Mouse (Mus musculus) MN1 (cell line): ENCODE measurements at regions not wholly inside any gene's neighbourhood (a gene's known extent, or its start where the extent isn't known, plus 50 kb on each side); places are given as distances from the start of the nearest gene placed in this dataset.
A peak's percentile ranks its signal among the peaks of the same experiment; 100 is the strongest.

Experiments
- DNase-seq: peaks from one replicate; pipeline ENCODE4 v3.0.0-alpha.2; 2016; ENCODE audit warnings: low spot score

DNA sequence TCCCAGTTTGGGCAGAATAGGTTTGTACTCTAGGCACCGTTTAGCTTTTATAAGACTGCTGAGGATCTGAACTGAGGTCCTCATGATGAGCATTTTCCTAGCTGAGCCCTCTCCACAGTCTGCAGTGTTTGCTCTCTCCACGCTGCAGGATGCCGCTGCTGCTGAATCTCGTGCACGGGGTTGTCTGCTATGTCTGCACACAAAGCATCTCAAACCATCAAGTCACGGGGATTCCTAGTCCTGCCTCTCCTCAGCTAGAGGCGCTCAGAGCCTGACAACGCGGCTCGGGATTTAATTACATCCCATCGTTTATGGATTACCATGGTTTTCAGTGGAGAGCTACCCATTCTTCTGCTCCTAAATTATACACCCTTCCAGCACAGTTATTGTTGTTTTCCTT lies 175.6 kb downstream of the Rnf144b start:
- DNase-seq, result no peak

- no peak for DNase-seq
Measured at GRCm38 (mm10) chr13:47300486-47300885, 178.0 kb downstream of the Rnf144b start.

GRCm38 (mm10) chr13:47301070-47301469 lies 178.6 kb downstream of the Rnf144b start:
- peak; percentile 52 for DNase-seq

- DNase-seq, result no peak
Measured at GRCm38 (mm10) chr13:47309492-47309891, 187.0 kb downstream of the Rnf144b start.

DNA sequence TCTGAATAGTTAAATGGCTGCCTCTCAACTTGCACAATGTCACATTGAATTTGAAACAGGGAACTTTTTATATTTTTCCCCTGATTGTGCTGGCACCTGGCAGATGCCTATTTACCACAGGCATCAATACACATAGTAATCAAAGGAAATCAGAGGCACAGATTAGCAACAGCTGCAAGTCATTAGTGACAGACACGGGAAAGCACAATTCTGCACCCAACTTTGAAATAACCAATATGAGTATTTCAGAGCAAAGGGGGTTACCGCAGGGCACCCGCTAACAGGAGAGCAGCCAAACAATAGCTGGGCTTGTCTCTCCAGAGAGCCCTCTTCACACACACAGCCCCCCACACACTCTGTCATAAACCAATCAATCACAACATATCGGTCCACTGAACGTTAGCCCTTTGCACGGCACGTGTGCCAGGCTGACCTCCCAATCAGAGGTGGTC lies 188.3 kb downstream of the Rnf144b start:
- no peak for DNase-seq

DNA sequence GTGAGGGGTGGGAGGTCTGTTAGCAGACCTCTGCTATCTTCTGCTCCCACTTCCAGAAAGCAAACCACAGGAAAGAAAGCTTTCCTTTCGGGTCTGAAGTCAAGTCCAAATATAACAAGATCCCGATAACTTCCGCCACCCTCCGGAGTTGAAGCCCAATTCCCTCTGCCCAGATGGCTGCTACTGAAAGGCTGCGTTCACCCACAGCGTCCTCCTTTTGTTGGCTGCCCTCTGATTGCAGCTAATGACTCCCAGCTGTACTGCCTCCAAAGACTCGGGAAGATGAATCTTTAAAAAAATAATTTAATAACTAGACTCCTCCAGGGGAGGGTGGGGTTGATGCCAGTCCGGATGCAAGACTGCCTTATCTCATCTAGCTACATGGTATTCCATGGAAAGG lies 197.1 kb downstream of the Rnf144b start:
- DNase-seq, result no peak

GRCm38 (mm10) chr13:47321876-47322275 lies 199.4 kb downstream of the Rnf144b start:
- no peak for DNase-seq

DNA sequence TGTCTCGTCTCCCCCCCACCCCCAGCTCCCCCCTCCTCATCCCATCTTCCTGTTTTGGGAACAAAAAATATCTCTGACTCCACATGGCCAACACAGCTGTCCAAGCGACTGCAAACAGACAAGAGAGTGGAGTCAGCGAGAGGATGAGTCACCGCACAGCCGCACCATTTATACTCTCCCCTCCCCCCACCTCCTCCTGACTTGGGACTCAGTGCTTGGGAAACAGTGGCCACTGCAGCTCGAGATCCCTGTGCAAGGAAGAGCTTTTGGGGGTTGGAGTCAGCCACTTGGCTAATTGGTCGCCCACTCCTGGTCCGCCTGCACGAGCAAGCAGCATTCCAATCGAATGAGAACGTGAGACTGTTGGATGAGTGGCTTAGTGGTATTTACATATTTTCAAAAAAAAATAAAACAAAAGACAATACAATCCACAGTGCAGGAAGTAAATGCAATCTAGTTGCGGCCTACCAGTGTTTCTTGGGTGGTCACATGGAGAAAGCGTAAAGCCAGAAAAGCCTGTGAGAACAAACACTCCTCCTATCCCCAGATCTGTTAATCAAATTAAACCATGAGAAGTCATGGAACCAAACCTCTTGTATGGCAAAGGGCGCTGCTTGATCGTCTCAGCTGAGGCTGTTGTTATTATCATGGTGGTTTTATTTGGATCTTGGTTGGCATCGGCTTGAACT lies 213.7 kb downstream of the Rnf144b start:
- peak; percentile 82 for DNase-seq

GRCm38 (mm10) chr13:47336865-47337441 lies 214.5 kb downstream of the Rnf144b start:
- peak; percentile 7 for DNase-seq

DNA sequence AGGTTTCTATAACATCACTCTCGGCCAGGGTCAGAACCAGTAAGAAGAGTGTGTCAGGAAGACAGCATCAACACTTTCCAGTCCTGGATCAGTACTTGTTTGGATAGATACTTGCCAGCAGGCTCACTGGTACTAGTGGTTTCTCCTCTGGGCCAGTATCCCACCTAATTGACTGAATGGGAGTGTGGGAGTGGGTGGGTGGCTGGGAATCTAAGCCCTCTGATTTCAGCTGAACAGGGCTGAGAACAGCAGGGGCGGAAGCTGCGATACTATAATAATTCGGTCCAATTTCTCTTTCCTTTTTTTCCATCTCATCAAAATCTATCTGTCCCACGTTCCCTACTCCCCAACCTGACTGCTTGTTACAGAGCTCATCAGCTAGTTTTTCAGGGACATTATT lies 217.0 kb downstream of the Rnf144b start:
- no peak for DNase-seq

DNA sequence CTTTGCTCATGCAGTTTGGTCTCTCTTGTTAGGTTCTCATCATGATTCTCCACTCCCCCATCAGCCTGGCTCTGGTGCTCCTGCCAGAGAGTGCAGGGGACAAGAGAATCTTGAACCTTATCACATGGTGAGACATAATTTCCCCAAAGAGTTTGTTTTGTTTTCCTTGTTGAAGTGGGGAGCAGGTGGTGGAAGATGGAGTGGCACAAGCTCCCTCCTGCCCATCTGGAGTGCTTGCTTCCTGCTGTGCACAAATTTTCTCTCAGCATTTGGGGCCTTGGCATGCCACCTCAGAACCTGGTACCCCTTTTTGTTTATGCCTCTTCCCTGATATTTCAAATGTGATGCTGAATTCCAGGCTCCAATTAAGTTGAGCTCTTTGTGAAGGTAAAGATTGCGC lies 219.9 kb downstream of the Rnf144b start:
- no peak for DNase-seq

- DNase-seq, result no peak
Measured at GRCm38 (mm10) chr13:47345576-47345975, 223.1 kb downstream of the Rnf144b start.

GRCm38 (mm10) chr13:47347835-47348234 lies 225.4 kb downstream of the Rnf144b start:
- DNase-seq, result no peak

DNA sequence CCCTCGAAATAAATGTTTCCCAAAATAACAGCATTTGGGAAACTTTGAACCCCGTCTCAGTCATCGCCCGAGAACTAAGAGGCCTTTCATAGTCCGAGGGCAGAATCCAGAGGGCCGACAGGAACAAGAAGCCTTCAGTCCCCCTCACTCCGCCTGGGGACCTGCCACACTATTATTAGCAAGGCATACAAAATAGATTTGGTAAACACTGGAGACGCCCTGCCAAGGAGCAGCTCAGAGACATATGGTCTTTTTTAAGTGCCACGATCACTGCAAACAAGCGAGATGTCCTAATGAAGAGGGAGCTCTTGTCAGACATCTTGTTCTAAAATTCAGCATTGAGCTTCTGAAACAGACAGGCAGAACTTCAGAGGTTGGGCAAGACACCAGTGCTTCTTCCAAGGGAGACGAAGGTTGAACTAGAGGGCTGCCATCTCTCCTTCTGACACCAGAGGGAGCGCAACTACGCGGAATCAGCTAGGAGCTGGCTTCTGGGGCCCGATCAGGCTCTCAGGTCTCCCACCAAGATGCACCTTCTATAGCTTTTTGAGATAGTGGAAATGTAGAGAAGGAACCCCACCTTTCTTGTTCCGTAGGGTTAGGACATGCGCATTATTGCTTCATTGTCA lies 226.2 kb downstream of the Rnf144b start:
- DNase-seq, result peak; percentile 67

- peak; percentile 33 for DNase-seq
Measured at GRCm38 (mm10) chr13:47354446-47354845, 232.0 kb downstream of the Rnf144b start.

GRCm38 (mm10) chr13:47355169-47355568 lies 232.7 kb downstream of the Rnf144b start:
- DNase-seq, result peak; percentile 78

- no peak for DNase-seq
Measured at GRCm38 (mm10) chr13:47358986-47359385, 236.5 kb downstream of the Rnf144b start.

GRCm38 (mm10) chr13:47365776-47366175 lies 243.3 kb downstream of the Rnf144b start:
- peak; percentile 86 for DNase-seq

DNA sequence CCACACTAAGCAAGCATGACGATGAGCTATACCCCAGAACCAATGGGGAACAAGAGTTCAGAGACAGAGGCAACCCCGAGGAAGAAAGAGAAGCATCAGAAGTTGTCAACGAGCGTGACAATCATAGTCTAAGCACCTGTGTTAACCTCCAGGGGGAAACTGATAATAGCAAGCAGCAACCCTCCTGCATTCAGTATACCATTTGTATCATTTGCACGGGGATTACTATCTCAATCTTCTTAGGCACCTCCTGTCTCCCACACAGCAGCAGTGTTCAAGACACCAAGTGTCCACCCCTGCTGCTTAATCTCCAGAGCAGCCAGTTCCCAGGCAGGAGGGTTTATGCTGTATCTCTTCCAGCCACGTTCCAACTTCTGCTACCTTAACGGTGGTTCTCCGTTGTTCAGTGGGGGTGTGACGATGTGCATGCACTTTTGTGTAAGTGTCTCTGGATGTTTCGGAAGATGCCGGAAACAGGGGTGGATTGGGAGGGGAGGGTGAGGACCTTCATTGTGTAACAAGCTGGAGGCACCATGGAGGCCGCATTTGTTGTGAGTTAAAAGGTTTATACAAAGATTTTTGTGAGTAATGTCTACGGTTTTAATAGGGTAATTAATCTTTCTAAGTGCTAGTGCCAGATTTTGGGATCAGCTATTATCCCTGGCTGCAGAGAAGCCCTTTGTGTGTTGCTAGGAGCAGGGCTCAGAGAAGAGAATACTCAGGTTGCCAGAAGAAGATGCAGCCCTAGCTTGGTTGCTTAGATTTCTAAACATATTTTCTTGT lies 245.8 kb downstream of the Rnf144b start:
- DNase-seq, result no peak

- DNase-seq, result peak; percentile 13
Measured at GRCm38 (mm10) chr13:47374583-47374982, 252.1 kb downstream of the Rnf144b start.

- DNase-seq, result no peak
Measured at GRCm38 (mm10) chr13:47391023-47391422, 268.6 kb downstream of the Rnf144b start.

GRCm38 (mm10) chr13:47397726-47398350 lies 275.4 kb downstream of the Rnf144b start:
- DNase-seq, result peak; percentile 8
